Mouse (Mus musculus) midbrain, postnatal 0 days (tissue): ENCODE measurements around the gene Fam131b. TPM values are rescaled to one million over a fixed set of nuclear protein-coding genes. Genes with fewer than 3 reads are reported as not detected.

ENCODE experiments used
- ATAC-seq: fragments of 200-750 bp; cut with Nextera tagmentation; 2 replicates; pipeline ENCODE4 v1.8.0; 2017; ENCODE audit warnings: moderate number of reproducible peaks, mild to moderate bottlenecking, moderate TSS enrichment, moderate library complexity; ENCODE audit not compliant: low FRiP score
- DNase-seq: peaks from one replicate; pipeline ENCODE4 v3.0.0-alpha.2; 2015; ENCODE audit warnings: low spot score
- H3K27ac ChIP-seq: fragments of 300-500 bp; sonication (generic); 2 replicates; pipeline ENCODE4 v1.5.1; 2014; ENCODE audit warnings: low read depth, mild to moderate bottlenecking, low read length, mixed read lengths
- H3K27me3 ChIP-seq: fragments of 300-500 bp; sonication (generic); 2 replicates; pipeline ENCODE4 v1.6.1; 2014; ENCODE audit warnings: low read length, control low read depth, mixed read lengths; ENCODE audit not compliant: insufficient read depth
- H3K36me3 ChIP-seq: fragments of 300-500 bp; sonication (generic); 2 replicates; pipeline ENCODE4 v1.6.1; 2014; ENCODE audit warnings: low read length, control low read depth, mixed read lengths; ENCODE audit not compliant: insufficient read depth
- H3K4me1 ChIP-seq: fragments of 300-500 bp; sonication (generic); 2 replicates; pipeline ENCODE4 v1.6.1; 2014; ENCODE audit warnings: mild to moderate bottlenecking, control low read depth, antibody characterized with exemption, low read length, mixed read lengths; ENCODE audit not compliant: insufficient read depth
- H3K4me2 ChIP-seq: fragments of 300-500 bp; sonication (generic); 2 replicates; pipeline ENCODE4 v1.6.1; 2014; ENCODE audit warnings: low read depth, mild to moderate bottlenecking, low read length, mixed read lengths; ENCODE audit not compliant: poor library complexity, severe bottlenecking
- H3K4me3 ChIP-seq: fragments of 300-500 bp; sonication (generic); 2 replicates; pipeline ENCODE4 v1.5.1; 2014; ENCODE audit warnings: low read depth, mild to moderate bottlenecking, low read length, moderate library complexity
- H3K9ac ChIP-seq: fragments of 300-500 bp; sonication (generic); replicated peaks from 2 replicates; pipeline ENCODE4 v1.6.1; 2014; ENCODE audit warnings: mild to moderate bottlenecking, low read length, moderate library complexity, mixed read lengths; ENCODE audit not compliant: poor library complexity, severe bottlenecking
- H3K9me3 ChIP-seq: fragments of 300-500 bp; sonication (generic); 2 replicates; pipeline ENCODE4 v1.6.1; 2016; ENCODE audit warnings: low read length, control low read depth
- CTCF ChIP-seq: IDR thresholded peaks from 2 replicates; pipeline ENCODE4 v1.5.1; 2016; ENCODE audit warnings: antibody characterized with exemption, mild to moderate bottlenecking
- WGBS: fragments of 180-500 bp; shearing (Covaris S2); extraction: QIAGEN DNeasy Blood & Tissue Kit; methylation state at CpG from one replicate; pipeline ENCODE4 v1.1.7; 2014; 5-methylcytosine and 5-hydroxymethylcytosine counted together
- polyA plus RNA-seq: library from polyadenylated mRNA; unstranded; fragments of >200 nt; fragmentation: Nextera tagmentation; extraction: Ambion mirVana; gene quantifications from 2 replicates; pipeline ENCODE4 v1.2.1, GENCODE M21; 2015
- total RNA-seq: library from RNA; depleted of rRNA; stranded (reverse); fragments of >200 nt; gene quantifications from 2 replicates; pipeline ENCODE4 v1.2.3, GENCODE M21; 2014

The Fam131b gene
- total and polyA plus RNA-seq, 2 experiments from 2014 or later = 5.6 to 59.6 TPM

GRCm38 (mm10) chr6:42350021-42350967, 25.9 kb upstream of the Fam131b start:
- Histone ChIP-seq H3K9ac (peak overlapping the region; percentile 70), H3K27me3 (no peaks in the 10 kb centered on the region), H3K9me3 (no peaks in the 10 kb centered on the region), H3K4me1 (peaks cover 23% of the 10 kb centered on the region; the same call in 1 of the 2 replicates), H3K36me3 (no peaks in the 10 kb centered on the region), H3K4me3 (peak overlapping the region; percentile 89), H3K27ac (peak overlapping the region; percentile 77), H3K4me2 (peak overlapping the region; percentile 92)
- ATAC-seq = peak; percentile 59
- WGBS = 1% methylated on average over 54 of the region's 72 CpGs
- no peak for TF ChIP-seq CTCF
- DNase-seq = peak; percentile 55

- DNase-seq (peak; percentile 89), ATAC-seq (peak; percentile 91)
- TF ChIP-seq CTCF = peak; percentile 49
- Histone ChIP-seq H3K36me3 (no peaks in the 10 kb centered on the region), H3K9ac (peak within 1 kb of the TSS; percentile 70), H3K4me3 (peak within 1 kb of the TSS; percentile 89), H3K27ac (peak within 1 kb of the TSS; percentile 77), H3K4me1 (peaks cover 23% of the 10 kb centered on the region; the same call in 1 of the 2 replicates), H3K9me3 (no peaks in the 10 kb centered on the region), H3K27me3 (no peaks in the 10 kb centered on the region), H3K4me2 (peak within 1 kb of the TSS; percentile 92)
- WGBS = under 1% methylated on average over 28 of the region's 36 CpGs
Observed at GRCm38 (mm10) chr6:42349426-42350020, 25.1 kb upstream of the Fam131b start, which contains the start of gene Zyx. Gene Zyx (plus strand): TSS chr6:42349630.

- TF ChIP-seq CTCF = peak; percentile 57
- peak overlapping the region; percentile 77 for H3K27ac ChIP-seq
- peaks cover 23% of the 10 kb centered on the region; the same call in 1 of the 2 replicates for H3K4me1 ChIP-seq
- H3K36me3 ChIP-seq = no peaks in the 10 kb centered on the region
- peak overlapping the region; percentile 89 for H3K4me3 ChIP-seq
- H3K9me3 ChIP-seq = no peaks in the 10 kb centered on the region
- 2% methylated on average over 11 of the region's 11 CpGs for WGBS
- peak overlapping the region; percentile 92 for H3K4me2 ChIP-seq
- H3K9ac ChIP-seq = peak overlapping the region; percentile 70
- ATAC-seq (peak; percentile 24), DNase-seq (peak; percentile 61)
- no peaks in the 10 kb centered on the region for H3K27me3 ChIP-seq
Observed at GRCm38 (mm10) chr6:42349006-42349425, 24.6 kb upstream of the Fam131b start.

- Histone ChIP-seq H3K36me3 (no peaks in the 10 kb centered on the region), H3K9me3 (no peaks in the 10 kb centered on the region), H3K9ac (no peak overlapping the region), H3K27ac (no peak overlapping the region), H3K4me3 (peak overlapping the region; percentile 89; the same call in 1 of the 2 replicates), H3K27me3 (no peaks in the 10 kb centered on the region), H3K4me1 (peaks cover 20% of the 10 kb centered on the region; the same call in 1 of the 2 replicates), H3K4me2 (peak overlapping the region; percentile 92)
- ATAC-seq (no peak), DNase-seq (no peak)
- TF ChIP-seq CTCF = no peak
- 38% methylated on average over 12 of the region's 12 CpGs for WGBS
Observed at GRCm38 (mm10) chr6:42348281-42349005, 24.0 kb upstream of the Fam131b start.

GRCm38 (mm10) chr6:42344255-42344654, 19.8 kb upstream of the Fam131b start:
- WGBS = 85% methylated on average over 1 of the region's 1 CpGs
- H3K4me2 ChIP-seq = no peak overlapping the region
- ATAC-seq (no peak), DNase-seq (no peak)
- no peak overlapping the region for H3K4me3 ChIP-seq
- TF ChIP-seq CTCF = no peak
- peaks cover 5% of the 10 kb centered on the region; the same call in 1 of the 2 replicates for H3K4me1 ChIP-seq
- H3K9me3 ChIP-seq = no peaks in the 10 kb centered on the region
- H3K36me3 ChIP-seq = no peaks in the 10 kb centered on the region
- H3K27me3 ChIP-seq = no peaks in the 10 kb centered on the region
- H3K27ac ChIP-seq = no peak overlapping the region
- H3K9ac ChIP-seq = no peak overlapping the region
